Mouse (Mus musculus) liver, adult 2 months (tissue): ENCODE measurements around the gene Gm13278.

Source experiments
- CTCF ChIP-seq: fragments of 200-500 bp; IDR thresholded peaks from 2 replicates; pipeline ENCODE4 v1.5.1; 2011; ENCODE audit warnings: low read depth, low read length, control low read depth
- POLR2A ChIP-seq: fragments of 200-500 bp; IDR thresholded peaks from 2 replicates; pipeline ENCODE4 v1.6.1; 2011; ENCODE audit warnings: low read length, control low read depth; ENCODE audit not compliant: insufficient read depth; ENCODE audit errors: extremely low read depth

GRCm38 (mm10) chr4:88742771-88743371 is 48.5 kb upstream of the Gm13278 start:
- no peak for TF ChIP-seq CTCF
- TF ChIP-seq POLR2A, result no peak
